Mouse (Mus musculus) brain, embryonic 14.5 days (tissue): ENCODE measurements around the gene Zmiz1. TPM values are rescaled to one million over a fixed set of nuclear protein-coding genes. Genes with fewer than 3 reads are reported as not detected.
A peak's percentile ranks its signal among the peaks of the same experiment; 100 is the strongest.

Source experiments
- DNase-seq: peaks from one replicate; pipeline ENCODE4 v3.0.0-alpha.2; 2011; ENCODE audit warnings: low read depth
- CTCF ChIP-seq: fragments of 200-500 bp; IDR thresholded peaks from 2 replicates; pipeline ENCODE4 v1.5.1; 2012; ENCODE audit warnings: inconsistent platforms, mild to moderate bottlenecking, moderate library complexity, borderline replicate concordance; ENCODE audit not compliant: insufficient read depth, insufficient read length; ENCODE audit errors: extremely low read depth
- POLR2A ChIP-seq: fragments of 200-500 bp; IDR thresholded peaks from 2 replicates; pipeline ENCODE4 v1.6.1; 2012; ENCODE audit warnings: mild to moderate bottlenecking, inconsistent platforms, borderline replicate concordance; ENCODE audit not compliant: poor library complexity, insufficient read depth, insufficient read length, severe bottlenecking; ENCODE audit errors: extremely low read depth
- polyA plus RNA-seq: library from polyadenylated mRNA; depleted of rRNA; stranded (reverse); fragments of >200 nt; gene quantifications from 2 replicates; pipeline ENCODE4 v1.2.3, GENCODE M21; 2012; rRNA removed

Gene Zmiz1
- polyA plus RNA-seq, 1 experiment: 141 TPM

DNA sequence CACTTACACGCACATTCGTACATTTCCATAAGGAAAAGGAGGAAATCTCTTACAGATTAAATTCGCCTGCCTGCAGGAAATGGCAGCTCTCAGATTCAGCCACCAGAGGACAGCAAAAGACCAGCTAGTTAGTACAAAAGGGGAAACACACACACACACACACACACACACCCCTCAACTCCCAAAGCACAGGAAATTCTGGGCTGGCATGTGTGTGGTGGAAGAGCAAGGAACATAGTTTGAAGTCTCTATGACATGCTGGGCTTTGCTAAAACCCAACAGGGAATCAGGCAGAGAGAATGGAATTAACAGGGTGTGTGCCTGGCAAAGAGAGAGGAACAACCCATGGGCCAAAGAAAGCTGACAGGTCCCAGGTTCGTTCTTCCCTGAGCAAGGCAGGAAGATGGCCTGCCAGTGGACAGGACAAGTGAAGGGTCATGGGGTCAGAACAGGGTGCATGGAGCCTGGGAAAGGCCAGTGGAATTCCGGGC lies 248.8 kb downstream of the Zmiz1 start:
- no peak for TF ChIP-seq POLR2A
- TF ChIP-seq CTCF: peak; percentile 71; the same call in 1 of the 2 replicates
- DNase-seq: peak; percentile 80

DNA sequence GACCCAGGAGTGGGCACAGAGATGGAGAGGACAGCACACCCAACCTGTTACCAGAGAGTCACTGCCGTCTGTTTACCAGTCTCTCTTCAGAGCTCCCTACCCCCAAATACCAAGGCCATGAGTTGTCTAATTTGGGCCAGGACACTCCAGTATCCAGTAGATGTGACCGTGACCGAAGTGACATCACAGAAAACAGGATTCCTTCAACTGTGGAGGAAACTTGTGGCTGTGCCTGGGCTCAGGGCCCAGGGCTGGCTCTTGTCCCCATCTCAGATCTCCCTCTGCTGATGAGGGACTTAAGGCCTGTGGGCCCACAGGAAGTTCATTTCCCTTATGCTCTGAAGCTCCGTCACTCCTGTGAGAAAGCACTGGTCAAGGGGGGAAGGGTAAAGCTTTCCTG lies 249.5 kb downstream of the Zmiz1 start:
- DNase-seq: no peak
- TF ChIP-seq POLR2A (no peak), CTCF (no peak)

DNA sequence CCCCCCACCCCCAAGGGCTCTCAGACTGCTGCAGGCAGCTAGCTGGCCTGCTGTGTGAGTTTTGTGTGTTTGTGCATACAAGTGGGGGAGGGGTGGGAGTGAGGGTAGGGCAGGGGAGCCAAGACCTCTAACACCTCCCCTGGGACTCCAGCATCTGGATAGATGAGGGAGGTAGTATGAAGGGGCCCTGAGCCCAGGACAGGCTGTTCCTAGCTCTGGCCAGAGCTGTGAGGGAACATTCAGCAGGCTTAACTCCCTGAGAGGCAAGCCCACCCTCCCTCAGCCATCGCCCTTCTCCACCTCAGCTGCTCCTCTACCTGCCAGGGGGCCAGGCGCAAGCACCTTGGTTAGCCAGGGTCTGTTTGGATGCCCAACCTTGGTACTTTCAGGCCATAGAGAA lies 249.9 kb downstream of the Zmiz1 start:
- no peak for DNase-seq
- no peak for TF ChIP-seq POLR2A
- TF ChIP-seq CTCF: no peak

DNA sequence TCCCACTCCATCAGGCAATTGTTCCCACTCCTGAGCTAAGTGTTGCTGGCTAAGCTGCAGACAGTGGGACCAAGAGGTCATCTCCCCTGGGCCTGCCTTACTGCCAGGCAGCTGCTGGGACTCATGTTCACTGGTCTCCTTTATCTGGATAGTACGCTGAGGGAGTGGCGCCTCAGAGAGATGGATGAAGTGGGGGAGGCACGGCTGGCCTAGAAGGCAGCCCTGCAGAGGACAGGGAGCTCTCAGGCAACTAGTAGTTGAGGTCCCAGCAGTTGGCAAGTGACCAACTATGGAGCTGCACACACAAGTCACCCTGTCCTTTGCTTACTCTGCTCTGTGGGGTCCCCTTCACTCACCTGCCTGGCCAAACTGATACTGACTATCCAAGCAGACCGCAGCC lies 251.1 kb downstream of the Zmiz1 start:
- no peak for DNase-seq
- no peak for TF ChIP-seq CTCF
- no peak for TF ChIP-seq POLR2A

DNA sequence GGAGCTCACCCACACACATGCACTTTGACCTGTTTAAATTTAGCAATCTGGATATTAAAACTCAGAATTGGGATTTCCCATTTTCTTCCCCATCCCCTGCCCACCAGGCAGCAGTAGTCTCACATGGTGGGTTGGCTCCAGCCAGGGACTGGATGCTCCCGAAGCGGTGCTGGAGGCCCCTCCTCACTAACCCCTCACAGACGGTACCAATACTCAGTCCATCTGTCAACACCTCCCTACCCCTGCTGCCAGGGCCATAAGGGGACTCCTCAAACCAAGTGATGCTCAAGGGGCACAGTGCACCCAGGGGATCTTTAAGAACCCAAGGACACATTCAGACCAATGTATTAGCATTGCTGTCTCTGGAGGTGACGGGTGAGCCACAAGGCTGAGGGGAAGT lies 251.7 kb downstream of the Zmiz1 start:
- TF ChIP-seq CTCF: no peak
- TF ChIP-seq POLR2A: no peak
- no peak for DNase-seq

DNA sequence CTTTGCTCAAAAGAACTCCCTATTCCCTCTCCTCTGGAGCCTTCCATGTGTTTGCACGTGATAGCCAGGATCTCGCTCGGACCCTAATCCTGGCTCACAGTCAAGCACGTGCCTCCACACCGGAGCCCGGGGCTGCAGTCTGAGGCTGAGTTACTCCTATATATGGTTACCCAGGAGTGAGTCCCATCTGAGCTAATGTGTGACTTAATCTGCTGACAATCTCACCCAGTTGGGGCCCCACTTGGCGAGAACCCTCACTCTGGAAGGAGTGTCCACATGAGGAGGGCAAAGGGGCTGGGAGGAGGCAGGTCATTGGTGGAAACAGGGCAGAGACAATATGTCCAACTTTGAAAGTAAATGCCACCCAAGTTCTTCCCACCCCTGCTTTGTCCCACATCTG lies 252.2 kb downstream of the Zmiz1 start:
- TF ChIP-seq POLR2A (no peak), CTCF (no peak)
- DNase-seq: no peak

DNA sequence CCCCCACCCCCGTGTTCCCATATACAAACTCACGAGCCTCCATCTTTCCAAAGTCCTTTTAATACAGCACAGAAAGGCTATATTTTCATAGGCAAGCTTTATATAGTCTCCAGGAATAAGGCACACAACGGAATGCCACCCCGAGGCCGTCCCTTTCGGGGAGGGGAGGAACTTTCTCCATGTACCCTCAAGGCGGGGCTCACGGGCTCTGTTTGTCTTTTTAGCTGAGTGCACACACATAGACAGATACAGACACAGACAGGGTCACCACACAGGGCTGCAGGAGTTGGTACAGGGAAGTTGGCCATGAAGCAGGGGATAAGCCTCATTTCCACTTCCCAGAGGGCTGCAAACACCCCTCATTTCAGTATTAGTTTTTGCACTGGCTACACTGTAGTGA lies 252.6 kb downstream of the Zmiz1 start:
- no peak for DNase-seq
- TF ChIP-seq POLR2A: no peak
- TF ChIP-seq CTCF: no peak

DNA sequence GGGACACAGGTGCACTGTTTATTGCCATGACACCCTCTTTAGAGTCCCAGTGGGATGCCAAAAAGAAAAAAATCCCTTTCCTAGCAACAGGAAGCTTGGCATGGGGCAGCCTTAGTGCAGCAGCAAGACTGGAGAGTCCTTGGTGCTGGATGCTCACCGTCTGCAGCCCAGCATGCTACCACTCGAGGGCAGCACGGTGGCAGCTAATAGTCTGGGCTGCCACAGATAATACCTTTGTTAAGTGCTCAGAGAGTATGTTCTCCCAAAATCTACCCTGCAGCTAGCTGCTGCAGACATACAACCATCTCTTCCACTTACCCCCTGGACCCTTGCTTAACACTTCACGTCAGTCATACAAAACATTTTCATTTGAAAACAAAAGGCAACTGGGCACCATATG lies 254.5 kb downstream of the Zmiz1 start:
- DNase-seq: peak; percentile 67
- TF ChIP-seq CTCF: peak; percentile 71
- no peak for TF ChIP-seq POLR2A

Other genes with a start within 250 kb of the Zmiz1 start
- gene Ppif, start 235.0 kb downstream of the Zmiz1 start, polyA plus RNA-seq: 59.5 and 71.6 TPM in 2 replicates